Mouse (Mus musculus) thymus, adult 2 months (tissue): ENCODE data around the gene Gm49369.
A peak's percentile ranks its signal among the peaks of the same experiment; 100 is the strongest.

Experiments used
- CTCF ChIP-seq: fragments of 200-500 bp; IDR thresholded peaks from 2 replicates; pipeline ENCODE4 v1.5.1; 2012; ENCODE audit warnings: mild to moderate bottlenecking, control low read depth, low read length, moderate library complexity, borderline replicate concordance; ENCODE audit not compliant: control insufficient read depth, poor library complexity, insufficient read depth; ENCODE audit errors: extremely low read depth
- POLR2A ChIP-seq: fragments of 200-500 bp; IDR thresholded peaks from 2 replicates; pipeline ENCODE4 v1.6.1; 2012; ENCODE audit warnings: mild to moderate bottlenecking, low read length, control low read depth, moderate library complexity; ENCODE audit not compliant: control insufficient read depth, poor library complexity, insufficient read depth; ENCODE audit errors: extremely low read depth

GRCm38 (mm10) chr7:142334246-142334645, 48.2 kb downstream of the Gm49369 start:
- peak; percentile 92 for TF ChIP-seq CTCF
- TF ChIP-seq POLR2A: no peak
